Mouse (Mus musculus) G1E (cell line): ENCODE data around the gene Lrrc29. TPM values are rescaled to one million over a fixed set of nuclear protein-coding genes. Genes with fewer than 3 reads are reported as not detected.

ENCODE experiments used
- ATAC-seq: 2 replicates; pipeline ENCODE4 v1.8.0; 2016; ENCODE audit warnings: mild to moderate bottlenecking; ENCODE audit not compliant: insufficient number of reproducible peaks, poor library complexity, low FRiP score, severe bottlenecking; ENCODE audit errors: extremely low read depth
- DNase-seq: peaks from one replicate; pipeline ENCODE4 v3.0.0; 2012; ENCODE audit warnings: low spot score
- H3K27me3 ChIP-seq: 2 replicates; pipeline ENCODE4 v1.6.1; 2012; ENCODE audit warnings: mild to moderate bottlenecking, low read length, inconsistent platforms; ENCODE audit not compliant: insufficient read depth
- H3K36me3 ChIP-seq: replicated peaks from 2 replicates; pipeline ENCODE3; 2012; ENCODE audit warnings: mild to moderate bottlenecking, inconsistent platforms
- H3K4me1 ChIP-seq: 2 replicates; pipeline ENCODE4 v1.6.1; 2012; ENCODE audit warnings: low read depth, low read length, inconsistent platforms, mixed read lengths; ENCODE audit not compliant: insufficient read depth
- H3K4me3 ChIP-seq: 2 replicates; pipeline ENCODE4 v1.5.1; 2012; ENCODE audit warnings: low read depth, mild to moderate bottlenecking, inconsistent platforms, low read length, moderate library complexity, mixed read lengths
- H3K9me3 ChIP-seq: replicated peaks from 2 replicates; pipeline ENCODE4 v1.6.1; 2012; ENCODE audit warnings: inconsistent platforms
- CTCF ChIP-seq: IDR thresholded peaks from 2 replicates; pipeline ENCODE4 v1.5.1; 2012; ENCODE audit warnings: low read depth, low read length, inconsistent platforms, mixed read lengths
- GATA1 ChIP-seq: IDR thresholded peaks from 2 replicates; pipeline ENCODE4 v1.6.1; 2012; ENCODE audit warnings: borderline replicate concordance, low read length, inconsistent platforms, mixed read lengths
- GATA2 ChIP-seq: IDR thresholded peaks from 2 replicates; pipeline ENCODE4 v1.6.1; 2012; ENCODE audit warnings: low read depth, low read length, inconsistent platforms, borderline replicate concordance
- POLR2AphosphoS5 ChIP-seq: IDR thresholded peaks from 2 replicates; pipeline ENCODE4 v1.6.1; 2012; ENCODE audit warnings: low read depth, low read length, inconsistent platforms; ENCODE audit not compliant: insufficient replicate concordance
- TAL1 ChIP-seq: conservative IDR thresholded peaks from 2 replicates; pipeline ENCODE4 v1.6.1; 2012; ENCODE audit warnings: low read depth, low read length, inconsistent platforms, mixed read lengths
- polyA plus RNA-seq: library from polyadenylated mRNA; stranded (reverse); fragments of >175 nt; gene quantifications from 2 replicates; pipeline ENCODE4 v1.2.3, GENCODE M21; 2012
- total RNA-seq, 2 experiments: library from RNA; stranded (forward) in 1 of 2; stranded (reverse) in 1 of 2; fragments of 200-1000 nt in 1 of 2; fragments of >200 nt in 1 of 2; fragmentation: Nextera tagmentation in 1 of 2; gene quantifications; 2 replicates each; pipeline ENCODE4 v1.2.3; 2014 to 2017

The Lrrc29 gene
- total and polyA plus RNA-seq, 3 experiments: 1.6 to 15.5 (median 4.6) TPM

GRCm38 (mm10) chr8:105288231-105288630, 37.8 kb downstream of the Lrrc29 start:
- no peaks in the 10 kb centered on the region for H3K9me3 ChIP-seq
- peaks cover 9% of the 10 kb centered on the region for H3K36me3 ChIP-seq
- TF ChIP-seq GATA2: no peak
- no peak overlapping the region for H3K4me3 ChIP-seq
- no peak for DNase-seq
- no peak for ATAC-seq
- peaks cover 41% of the 10 kb centered on the region for H3K4me1 ChIP-seq
- peaks cover 15% of the 10 kb centered on the region; the same call in 1 of the 2 replicates for H3K27me3 ChIP-seq

- no peak for TF ChIP-seq POLR2AphosphoS5
- peaks cover 7% of the 10 kb centered on the region for H3K36me3 ChIP-seq
- H3K4me1 ChIP-seq: peaks cover 54% of the 10 kb centered on the region
- no peak overlapping the region for H3K4me3 ChIP-seq
- no peak for DNase-seq
- peaks cover 15% of the 10 kb centered on the region; the same call in 1 of the 2 replicates for H3K27me3 ChIP-seq
- ATAC-seq: no peak
- no peaks in the 10 kb centered on the region for H3K9me3 ChIP-seq
Measured at GRCm38 (mm10) chr8:105286907-105287306, 39.2 kb downstream of the Lrrc29 start.

DNA sequence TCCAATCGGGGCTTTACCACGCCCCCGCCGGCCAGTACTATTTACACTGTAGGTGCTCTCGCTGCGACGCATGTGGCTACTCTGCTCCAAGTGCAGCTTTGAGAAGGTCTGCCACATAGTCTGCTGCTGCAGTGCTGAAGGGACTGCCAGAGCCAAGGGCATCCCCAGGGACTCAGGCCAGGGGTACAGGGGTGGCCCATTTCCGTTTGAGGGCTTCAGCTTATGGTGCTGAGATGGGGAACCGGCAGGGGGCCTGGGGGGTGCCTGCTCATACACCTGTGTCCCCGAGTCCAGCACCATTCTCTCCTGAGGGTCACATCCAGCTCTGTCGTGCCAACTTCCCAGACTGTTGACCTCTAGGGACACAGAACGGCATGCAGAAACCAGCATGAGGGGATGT, 40.6 kb downstream of the Lrrc29 start:
- peaks cover 15% of the 10 kb centered on the region; the same call in 1 of the 2 replicates for H3K27me3 ChIP-seq
- no peak for ATAC-seq

DNA sequence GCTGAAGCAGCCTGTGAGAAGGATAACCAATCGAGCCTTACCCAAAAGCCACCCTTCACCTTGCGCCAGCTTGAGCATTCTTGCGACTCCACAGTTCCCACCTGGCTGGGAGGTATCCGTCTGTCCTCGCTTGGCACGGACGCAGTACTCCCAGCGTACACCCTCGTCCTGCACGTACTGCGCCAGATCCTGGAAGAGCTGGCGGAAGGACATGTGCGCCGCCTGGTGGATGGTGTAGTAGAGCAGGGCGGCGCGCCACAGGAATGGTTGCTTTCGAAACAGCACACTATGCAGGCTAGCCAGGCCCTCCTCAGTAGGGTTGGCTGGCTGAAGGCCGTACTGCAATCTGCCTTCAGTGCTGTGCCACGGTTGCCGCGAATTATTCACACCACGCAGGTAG, 43.0 kb downstream of the Lrrc29 start:
- H3K4me1 ChIP-seq: peaks cover 51% of the 10 kb centered on the region
- H3K36me3 ChIP-seq: peaks cover 32% of the 10 kb centered on the region
- peak overlapping the region; percentile 71 for H3K4me3 ChIP-seq
- H3K9me3 ChIP-seq: no peaks in the 10 kb centered on the region; the same call in 1 of the 2 replicates
- H3K27me3 ChIP-seq: peaks cover 26% of the 10 kb centered on the region
- ATAC-seq (peak; percentile 76), DNase-seq (peak; percentile 76)
- TF ChIP-seq GATA1: no peak
- TF ChIP-seq CTCF: peak; percentile 94

More for the DNA sequence above, 40.6 kb downstream of the Lrrc29 start:
- H3K4me1 ChIP-seq: peaks cover 60% of the 10 kb centered on the region
- no peak for TF ChIP-seq TAL1
- H3K36me3 ChIP-seq: peaks cover 15% of the 10 kb centered on the region
- DNase-seq: no peak
- H3K4me3 ChIP-seq: no peak overlapping the region
- no peaks in the 10 kb centered on the region for H3K9me3 ChIP-seq

GRCm38 (mm10) chr8:105282239-105282638, 43.8 kb downstream of the Lrrc29 start:
- ATAC-seq (no peak), DNase-seq (no peak)
- Histone ChIP-seq H3K36me3 (peaks cover 32% of the 10 kb centered on the region), H3K27me3 (peaks cover 29% of the 10 kb centered on the region), H3K4me1 (peaks cover 50% of the 10 kb centered on the region), H3K9me3 (no peaks in the 10 kb centered on the region; the same call in 1 of the 2 replicates), H3K4me3 (peak overlapping the region; percentile 71; the same call in 1 of the 2 replicates)
- TF ChIP-seq TAL1: no peak
- no peak for TF ChIP-seq GATA2
- TF ChIP-seq POLR2AphosphoS5: no peak

GRCm38 (mm10) chr8:105281821-105282220, 44.3 kb downstream of the Lrrc29 start:
- H3K27me3 ChIP-seq: peaks cover 32% of the 10 kb centered on the region
- DNase-seq (no peak), ATAC-seq (no peak)
- H3K9me3 ChIP-seq: no peaks in the 10 kb centered on the region; the same call in 1 of the 2 replicates
- H3K36me3 ChIP-seq: peaks cover 32% of the 10 kb centered on the region
- peaks cover 54% of the 10 kb centered on the region for H3K4me1 ChIP-seq
- H3K4me3 ChIP-seq: no peak overlapping the region
- TF ChIP-seq GATA2: no peak
- no peak for TF ChIP-seq POLR2AphosphoS5
- no peak for TF ChIP-seq CTCF
- TF ChIP-seq GATA1: no peak
- no peak for TF ChIP-seq TAL1

DNA sequence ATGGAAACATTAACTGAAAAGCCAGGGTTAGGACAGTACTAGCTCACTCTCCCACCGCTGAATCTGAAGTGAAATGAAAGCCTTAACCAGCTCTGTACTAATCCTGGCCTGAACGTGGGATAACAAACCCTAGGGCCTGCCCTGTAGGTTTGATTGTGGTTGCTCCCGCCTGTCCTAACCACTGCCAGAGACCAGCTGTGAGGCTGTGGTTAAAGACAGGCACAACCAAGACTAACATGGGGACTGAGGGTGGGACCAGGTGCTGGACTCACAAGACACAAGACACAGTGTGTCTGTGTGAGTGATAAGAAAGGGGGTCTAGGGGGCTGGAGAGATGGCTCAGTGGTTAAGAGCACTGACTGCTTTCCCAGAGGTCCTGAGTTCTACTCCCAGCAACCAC, 45.5 kb downstream of the Lrrc29 start:
- H3K36me3 ChIP-seq: peaks cover 29% of the 10 kb centered on the region
- peaks cover 35% of the 10 kb centered on the region for H3K27me3 ChIP-seq

More for the DNA sequence above, 45.5 kb downstream of the Lrrc29 start:
- Histone ChIP-seq H3K4me1 (peaks cover 63% of the 10 kb centered on the region), H3K9me3 (no peaks in the 10 kb centered on the region; the same call in 1 of the 2 replicates), H3K4me3 (no peak overlapping the region)
- DNase-seq (no peak), ATAC-seq (no peak)
- TF ChIP-seq CTCF (no peak), GATA2 (no peak), TAL1 (no peak), GATA1 (no peak), POLR2AphosphoS5 (no peak)
